9 mouse cellular contexts compared by ENCODE assay signal in genomic region chr15:11904848-11905672, GRCm38 (mm10). TPM values are rescaled to one million over a fixed set of nuclear protein-coding genes. Genes with fewer than 3 reads are reported as not detected.
DNase-seq lines count a peak whose midpoint lies in the region; ATAC-seq and TF ChIP-seq lines count a peak whose summit lies in the region.
"Had no signal": no experiment of that assay in that cellular context is flagged by ENCODE, and none has a peak within 500 bp of the region (broad histone marks: within the 10 kb centered on the region; RNA-seq: fewer than 3 reads in every experiment).

No protein-coding gene starts in this region.

- peak; percentile 95 for DNase-seq in heart, adult 11 months
- no peak for DNase-seq in heart, adult 8-10 months (ENCODE audit: low spot score)
- peak; percentile 49 for DNase-seq in kidney, adult 18-20 months
- peak; percentile 27 for DNase-seq in liver, postnatal 0 days
- peak; percentile 47 for DNase-seq in ovary, postnatal 36 days (ENCODE audit: low spot score)

- peak overlapping the region; percentile 27; the same call in 1 of the 2 replicates for H3K9ac ChIP-seq in liver, postnatal 0 days (replicated peaks)

- no peak overlapping the region for H3K27ac ChIP-seq in cortical plate, adult 2 months (ENCODE audit: insufficient read depth, low read length)
- no peak overlapping the region for H3K27ac ChIP-seq in liver, postnatal 0 days (ENCODE audit: low read depth)

- no peak for TF ChIP-seq EP300 in liver, postnatal 0 days (IDR thresholded peaks at IDR 0.05; ENCODE audit: low read depth)

- under 1% methylated on average over 77 of the region's 90 CpGs for WGBS in liver, postnatal 0 days (ENCODE audit: insufficient replicate concordance)

- H3K4me1 ChIP-seq in cortical plate, adult 2 months (ENCODE audit: control insufficient read depth, insufficient read depth, low read length), result no peaks in the 10 kb centered on the region
- peaks cover 13% of the 10 kb centered on the region for H3K4me1 ChIP-seq in liver, postnatal 0 days (ENCODE audit: insufficient read depth)

- ATAC-seq in granulocyte monocyte progenitor cell, adult 5-6 weeks (replicated peaks; ENCODE audit: poor library complexity, severe bottlenecking), result peak; percentile 37; the same call in 1 of the 2 replicates
- 0 out of 2 replicates have a peak, but pooled peaks have one; percentile 13 for ATAC-seq in liver, postnatal 0 days
- ATAC-seq in activated CD4-positive, CD25-positive, alpha-beta regulatory T cell, adult 4 months, result no peak

- peaks cover 51% of the 10 kb centered on the region for H3K27me3 ChIP-seq in liver, postnatal 0 days (ENCODE audit: insufficient read depth, low read length)
- H3K27me3 ChIP-seq: CH12.LX had no signal

- TF ChIP-seq POLR2A in cortical plate, adult 2 months (IDR thresholded peaks at IDR 0.05; ENCODE audit: extremely low read depth, insufficient read depth, low read length), result no peak

- H3K36me3 ChIP-seq in liver, postnatal 0 days (replicated peaks; ENCODE audit: insufficient read depth, low read length), result no peaks in the 10 kb centered on the region

- TF ChIP-seq CTCF in cortical plate, adult 2 months (IDR thresholded peaks at IDR 0.05; ENCODE audit: extremely low read depth, insufficient read depth, low read length), result no peak
- no peak for TF ChIP-seq CTCF in liver, postnatal 0 days (IDR thresholded peaks at IDR 0.05; ENCODE audit: low read depth)

- H3K4me2 ChIP-seq in liver, postnatal 0 days (ENCODE audit: low read depth, low read length), result peak overlapping the region; percentile 64

- H3K4me3 ChIP-seq in cortical plate, adult 2 months (ENCODE audit: insufficient read depth, low read length), result peak overlapping the region; percentile 43
- peak overlapping the region; percentile 39 for H3K4me3 ChIP-seq in liver, postnatal 0 days (ENCODE audit: low read depth, low read length)

- H3K9me3 ChIP-seq in liver, postnatal 0 days (ENCODE audit: low read length), result no peaks in the 10 kb centered on the region

RNA-seq across cellular contexts. Expression of gene Npr3, which starts 2.0 kb away (rescaled TPM):
- total RNA-seq in heart, adult 8-10 months (2022), result 10 to 100 TPM; 26.1 to 39.5 (median 29.2) TPM
- polyA plus RNA-seq in cortical plate, adult 2 months (2012; rRNA removed), result 3.4 and 3.6 TPM in 2 replicates
- not detected in 2 replicates for total RNA-seq in granulocyte monocyte progenitor cell, adult 5-6 weeks (2014; fragmentation: Nextera tagmentation)
- total RNA-seq in granulocyte monocyte progenitor cell, adult 5-6 weeks (2017), result not detected in 2 replicates
- 0.62 and 0.85 TPM in 2 replicates for polyA plus RNA-seq in liver, postnatal 0 days (2015; fragmentation: Nextera tagmentation; extraction: Ambion mirVana)
- not detected for polyA plus RNA-seq in activated CD4-positive, CD25-positive, alpha-beta regulatory T cell, adult 4 months (2017; shearing (Covaris generic))
- total RNA-seq: CH12.LX had no signal
